Mouse (Mus musculus): ENCODE data around the gene Ywhah. TPM values are rescaled to one million over a fixed set of nuclear protein-coding genes. Genes with fewer than 3 reads are reported as not detected.
"Not testable (repeated sequence)": the region's sequence is repeated elsewhere in the genome, so short reads cannot be mapped to it uniquely, and the experiment has no call there.

Gene Ywhah
- polyA plus RNA-seq, 1 experiment, result 106 TPM

- Histone ChIP-seq H3K27me3 (ENCODE audit: control insufficient read depth, insufficient read depth, insufficient read length) (no peaks in the 10 kb centered on the region), H3K4me2 (ENCODE audit: low read depth) (no peak overlapping the region), H3ac (ENCODE audit: control insufficient read depth, insufficient read length) (no peak overlapping the region), H3K36me3 (ENCODE audit: control insufficient read depth, insufficient read depth) (no peaks in the 10 kb centered on the region), H3K4me3 (no peak overlapping the region), H3K79me2 (ENCODE audit: control insufficient read depth, insufficient read depth) (no peaks in the 10 kb centered on the region)
- TF ChIP-seq MYOG (IDR thresholded peaks at IDR 0.05; ENCODE audit: control insufficient read depth in 1 of 3, insufficient read depth in 1 of 3, insufficient read length in 2 of 3, low read depth in 2 of 3) (no peak), REST (IDR thresholded peaks at IDR 0.05; ENCODE audit: insufficient read depth, insufficient read length) (no peak), TCF3 (IDR thresholded peaks at IDR 0.05; ENCODE audit: insufficient read length, low read depth) (no peak), TCF12 (IDR thresholded peaks at IDR 0.05; ENCODE audit: insufficient read depth, poor library complexity, severe bottlenecking) (no peak), USF1 (IDR thresholded peaks at IDR 0.05; ENCODE audit: low read depth) (no peak), POLR2AphosphoS2 (IDR thresholded peaks at IDR 0.05; ENCODE audit: insufficient read length, low read depth) (no peak), SRF (IDR thresholded peaks at IDR 0.05; ENCODE audit: control insufficient read depth, insufficient read length, low read depth) (no peak), CEBPB (IDR thresholded peaks at IDR 0.05; ENCODE audit: insufficient read depth, poor library complexity, severe bottlenecking) (no peak), MYOD1 (IDR thresholded peaks at IDR 0.05; ENCODE audit: control insufficient read depth in 1 of 3, insufficient read length in 2 of 3, low read depth in 2 of 3) (no peak), POLR2A (IDR thresholded peaks at IDR 0.05; ENCODE audit: insufficient read length, low read depth) (no peak), MAX (IDR thresholded peaks at IDR 0.05; ENCODE audit: low read depth) (no peak)
These were observed 15.5 kb downstream of the Ywhah start for GRCm38 (mm10) chr5:33034100-33034499.

GRCm38 (mm10) chr5:33034916-33035315 lies 16.3 kb downstream of the Ywhah start:
- Histone ChIP-seq H3ac (ENCODE audit: control insufficient read depth, insufficient read length) (no peak overlapping the region), H3K27me3 (ENCODE audit: control insufficient read depth, insufficient read depth, insufficient read length) (no peaks in the 10 kb centered on the region), H3K4me3 (no peak overlapping the region), H3K79me2 (ENCODE audit: control insufficient read depth, insufficient read depth) (no peaks in the 10 kb centered on the region), H3K36me3 (ENCODE audit: control insufficient read depth, insufficient read depth) (no peaks in the 10 kb centered on the region), H3K4me2 (ENCODE audit: low read depth) (no peak overlapping the region)
- no peak for TF ChIP-seq POLR2AphosphoS2 (IDR thresholded peaks at IDR 0.05; ENCODE audit: insufficient read length, low read depth)

GRCm38 (mm10) chr5:33038656-33039509 lies 20.3 kb downstream of the Ywhah start:
- no peak overlapping the region for H3K4me3 ChIP-seq
- H3K4me2 ChIP-seq (ENCODE audit: low read depth), result peak overlapping the region; percentile 44
- no peak for TF ChIP-seq REST (IDR thresholded peaks at IDR 0.05; ENCODE audit: insufficient read depth, insufficient read length)
- TF ChIP-seq CEBPB (IDR thresholded peaks at IDR 0.05; ENCODE audit: insufficient read depth, poor library complexity, severe bottlenecking), result no peak
- no peak for TF ChIP-seq TCF12 (IDR thresholded peaks at IDR 0.05; ENCODE audit: insufficient read depth, poor library complexity, severe bottlenecking)
- no peak for TF ChIP-seq MYOG (IDR thresholded peaks at IDR 0.05; ENCODE audit: control insufficient read depth in 1 of 3, insufficient read depth in 1 of 3, insufficient read length in 2 of 3, low read depth in 2 of 3)
- no peak for TF ChIP-seq E2F4 (IDR thresholded peaks at IDR 0.05; ENCODE audit: insufficient read depth)
- no peak overlapping the region for H3ac ChIP-seq (ENCODE audit: control insufficient read depth, insufficient read length)
- peaks cover 8% of the 10 kb centered on the region for H3K27me3 ChIP-seq (ENCODE audit: control insufficient read depth, insufficient read depth, insufficient read length)
- no peaks in the 10 kb centered on the region for H3K36me3 ChIP-seq (ENCODE audit: control insufficient read depth, insufficient read depth)
- H3K79me2 ChIP-seq (ENCODE audit: control insufficient read depth, insufficient read depth), result no peaks in the 10 kb centered on the region

GRCm38 (mm10) chr5:33039510-33039911 lies 20.9 kb downstream of the Ywhah start:
- TF ChIP-seq MYOG (IDR thresholded peaks at IDR 0.05; ENCODE audit: control insufficient read depth in 1 of 3, insufficient read depth in 1 of 3, insufficient read length in 2 of 3, low read depth in 2 of 3), result no peak
- no peak for TF ChIP-seq POLR2A (IDR thresholded peaks at IDR 0.05; ENCODE audit: insufficient read length, low read depth)
- TF ChIP-seq CEBPB (IDR thresholded peaks at IDR 0.05; ENCODE audit: insufficient read depth, poor library complexity, severe bottlenecking), result no peak
- no peak for TF ChIP-seq SRF (IDR thresholded peaks at IDR 0.05; ENCODE audit: control insufficient read depth, insufficient read length, low read depth)
- no peak for TF ChIP-seq USF1 (IDR thresholded peaks at IDR 0.05; ENCODE audit: low read depth)
- TF ChIP-seq E2F4 (IDR thresholded peaks at IDR 0.05; ENCODE audit: insufficient read depth), result no peak
- no peak for TF ChIP-seq REST (IDR thresholded peaks at IDR 0.05; ENCODE audit: insufficient read depth, insufficient read length)
- TF ChIP-seq POLR2AphosphoS2 (IDR thresholded peaks at IDR 0.05; ENCODE audit: insufficient read length, low read depth), result no peak
- TF ChIP-seq MYOD1 (IDR thresholded peaks at IDR 0.05; ENCODE audit: control insufficient read depth in 1 of 3, insufficient read length in 2 of 3, low read depth in 2 of 3), result no peak
- no peak for TF ChIP-seq MAX (IDR thresholded peaks at IDR 0.05; ENCODE audit: low read depth)
- TF ChIP-seq TCF12 (IDR thresholded peaks at IDR 0.05; ENCODE audit: insufficient read depth, poor library complexity, severe bottlenecking), result no peak
- H3K36me3 ChIP-seq (ENCODE audit: control insufficient read depth, insufficient read depth), result no peaks in the 10 kb centered on the region
- peak overlapping the region; percentile 44 for H3K4me2 ChIP-seq (ENCODE audit: low read depth)
- no peak overlapping the region for H3K4me3 ChIP-seq
- H3K79me2 ChIP-seq (ENCODE audit: control insufficient read depth, insufficient read depth), result no peaks in the 10 kb centered on the region
- peaks cover 8% of the 10 kb centered on the region for H3K27me3 ChIP-seq (ENCODE audit: control insufficient read depth, insufficient read depth, insufficient read length)
- no peak overlapping the region for H3ac ChIP-seq (ENCODE audit: control insufficient read depth, insufficient read length)

- peaks cover 18% of the 10 kb centered on the region for H3K27me3 ChIP-seq (ENCODE audit: control insufficient read depth, insufficient read depth, insufficient read length)
- not testable (repeated sequence) for H3K79me2 ChIP-seq (ENCODE audit: control insufficient read depth, insufficient read depth); H3ac ChIP-seq (ENCODE audit: control insufficient read depth, insufficient read length); H3K4me3 ChIP-seq; H3K4me2 ChIP-seq (ENCODE audit: low read depth); H3K36me3 ChIP-seq (ENCODE audit: control insufficient read depth, insufficient read depth)
These were observed 22.1 kb downstream of the Ywhah start for GRCm38 (mm10) chr5:33040735-33041134.
